In the genomic region with DNA sequence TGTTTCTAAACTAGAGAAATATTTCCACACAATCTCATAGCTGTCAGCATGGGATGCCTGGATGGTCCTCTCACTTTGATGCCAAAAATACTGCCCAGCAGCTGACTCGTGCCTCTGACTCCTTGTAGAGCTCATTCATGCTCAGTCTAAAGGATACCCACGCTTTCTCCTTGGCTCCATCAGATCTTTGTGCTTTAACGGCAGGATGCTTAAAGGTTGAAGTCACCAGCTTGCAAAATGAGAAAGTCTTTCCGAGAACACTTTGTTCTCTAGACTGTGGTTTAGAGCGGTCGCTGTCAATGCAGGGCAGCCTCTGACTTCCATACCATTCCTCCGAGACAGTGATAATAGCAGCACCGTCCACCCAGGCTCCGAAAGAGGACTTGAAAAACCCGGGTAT, we compare ENCODE assay signal across 18 mouse cellular contexts.
DNase-seq lines count a peak whose midpoint lies in the region; ATAC-seq and TF ChIP-seq lines count a peak whose summit lies in the region.
"Had no signal": no experiment of that assay in that cellular context is flagged by ENCODE, and none has a peak within 500 bp of the region (broad histone marks: within the 10 kb centered on the region; RNA-seq: fewer than 3 reads in every experiment).

No protein-coding gene starts in this region.

- DNase-seq in heart, postnatal 25 days (ENCODE audit: low spot score) = no peak
- DNase-seq in CH12.LX (ENCODE audit: extremely low read depth) = no peak
- peak; percentile 49 for DNase-seq in NIH3T3 (ENCODE audit: low read depth)
- DNase-seq in heart, postnatal 0 days (ENCODE audit: low spot score) = no peak
- DNase-seq in left cerebral cortex, postnatal 25 days (ENCODE audit: low spot score in 2 of 2) = no peak
- DNase-seq: adrenal gland, postnatal 25 days; cerebellum, adult 9-11 months; kidney, adult 2 months; kidney, postnatal 14 days; liver, embryonic 13.5 days; right cerebral cortex, postnatal 14 days; thymus, postnatal 25 days had no signal

- intact Hi-C loops in heart, postnatal 25 days (cut with DNase I) = no loop called here
- intact Hi-C loops in left cerebral cortex, postnatal 25 days (cut with DNase I) = no loop called here

- no peak for TF ChIP-seq CTCF in CH12.LX (conservative IDR thresholded peaks at IDR 0.05 in 1 of 2, IDR thresholded peaks at IDR 0.05 in 1 of 2; ENCODE audit: low read depth in 2 of 2, low read length in 2 of 2)
- no peak for TF ChIP-seq CTCF in heart, postnatal 0 days (IDR thresholded peaks at IDR 0.05; ENCODE audit: low read depth)

- no peak for ATAC-seq in heart, embryonic 11.5 days (replicated peaks; ENCODE audit: insufficient number of reproducible peaks, low FRiP score, low TSS enrichment)
- peak; percentile 30; the same call in 1 of the 2 replicates for ATAC-seq in heart, postnatal 0 days (ENCODE audit: insufficient read depth, low read depth)
- no peak for ATAC-seq in intestine, embryonic 16.5 days
- ATAC-seq: CD4-positive, CD25-positive, alpha-beta regulatory T cell, adult 4 months; forebrain, embryonic 14.5 days; hindbrain, postnatal 0 days had no signal

- H3K4me2 ChIP-seq in heart, embryonic 11.5 days = peak overlapping the region; percentile 7
- H3K4me2 ChIP-seq in CH12.LX (ENCODE audit: insufficient read depth, low read depth, poor library complexity, severe bottlenecking) = peak overlapping the region; percentile 4; the same call in 1 of the 2 replicates
- peak overlapping the region; percentile 35 for H3K4me2 ChIP-seq in heart, postnatal 0 days (ENCODE audit: low read depth, low read length)
- H3K4me2 ChIP-seq in intestine, embryonic 16.5 days (ENCODE audit: low read depth, low read length) = no peak overlapping the region
- H3K4me2 ChIP-seq: limb, embryonic 12.5 days; liver, embryonic 13.5 days had no signal

- no peak for TF ChIP-seq RAD21 in CH12.LX (IDR thresholded peaks at IDR 0.05; ENCODE audit: low read depth, low read length)

- 0 out of 2 replicates have a peak, but pooled peaks cover 4% of the 10 kb centered on the region for H3K36me3 ChIP-seq in heart, embryonic 11.5 days (ENCODE audit: control insufficient read depth, insufficient read depth, low read length)
- no peaks in the 10 kb centered on the region for H3K36me3 ChIP-seq in CH12.LX (replicated peaks in 1 of 2; ENCODE audit: control insufficient read depth in 1 of 2, insufficient read depth in 1 of 2, low read length in 1 of 2)
- peaks cover 5% of the 10 kb centered on the region; the same call in 1 of the 2 replicates for H3K36me3 ChIP-seq in heart, postnatal 0 days (replicated peaks; ENCODE audit: control insufficient read depth, insufficient read depth, low read length)
- H3K36me3 ChIP-seq in intestine, embryonic 16.5 days (ENCODE audit: control insufficient read depth, insufficient read depth, low read length) = peaks cover 2% of the 10 kb centered on the region; the same call in 1 of the 2 replicates
- H3K36me3 ChIP-seq: liver, embryonic 13.5 days had no signal

- dilution Hi-C loops in CH12.LX (cut with MboI; ENCODE audit: extremely low pct_ligation_motif_present, extremely low pct_unique_long_range_greater_than_20kb, low sequenced_read_pairs) = no loop called here

- peaks cover 49% of the 10 kb centered on the region for H3K4me1 ChIP-seq in heart, embryonic 11.5 days (ENCODE audit: control insufficient read depth, insufficient read depth, low read length)
- peaks cover 0 to 10% of the 10 kb centered on the region in 2 experiments; a peak in 2 of 4 replicates for H3K4me1 ChIP-seq in CH12.LX (ENCODE audit: control insufficient read depth in 1 of 2, insufficient read depth in 2 of 2)
- peaks cover 61% of the 10 kb centered on the region for H3K4me1 ChIP-seq in heart, postnatal 0 days (ENCODE audit: control insufficient read depth, insufficient read depth)
- H3K4me1 ChIP-seq in intestine, embryonic 16.5 days (ENCODE audit: control insufficient read depth, insufficient read depth, low read length) = peaks cover 26% of the 10 kb centered on the region
- H3K4me1 ChIP-seq: liver, embryonic 13.5 days had no signal

- 33% methylated on average over 10 of the region's 10 CpGs for WGBS in heart, embryonic 11.5 days (ENCODE audit: insufficient replicate concordance)
- 13% methylated on average over 10 of the region's 10 CpGs for WGBS in heart, postnatal 0 days
- WGBS in intestine, embryonic 16.5 days = 74% methylated on average over 10 of the region's 10 CpGs

- H3K9ac ChIP-seq in heart, embryonic 11.5 days (ENCODE audit: low read depth, low read length) = no peak overlapping the region
- H3K9ac ChIP-seq in CH12.LX (ENCODE audit: insufficient read depth, low read depth) = no peak overlapping the region
- H3K9ac ChIP-seq in heart, postnatal 0 days (replicated peaks; ENCODE audit: low read depth, low read length) = peak overlapping the region; percentile 22; the same call in 1 of the 2 replicates
- no peak overlapping the region for H3K9ac ChIP-seq in intestine, embryonic 16.5 days (ENCODE audit: low read depth, low read length)
- H3K9ac ChIP-seq: limb, embryonic 12.5 days; liver, embryonic 13.5 days had no signal

- H3K4me3 ChIP-seq in heart, embryonic 11.5 days (ENCODE audit: low read depth, low read length) = no peak overlapping the region
- H3K4me3 ChIP-seq in CH12.LX (replicated peaks in 1 of 3; ENCODE audit: low read depth in 2 of 3, low read length in 2 of 3, poor library complexity in 1 of 3) = no peak overlapping the region
- H3K4me3 ChIP-seq in heart, postnatal 0 days (ENCODE audit: low read depth, low read length) = no peak overlapping the region
- no peak overlapping the region for H3K4me3 ChIP-seq in intestine, embryonic 16.5 days (ENCODE audit: low read length)
- H3K4me3 ChIP-seq: limb, embryonic 12.5 days; liver, embryonic 13.5 days had no signal

- H3K79me2 ChIP-seq in CH12.LX (replicated peaks; ENCODE audit: control insufficient read depth, extremely low read depth, insufficient read depth, poor library complexity, severe bottlenecking) = no peaks in the 10 kb centered on the region

- no peaks in the 10 kb centered on the region for H3K27me3 ChIP-seq in heart, embryonic 11.5 days (ENCODE audit: control insufficient read depth, insufficient read depth, low read length)
- no peaks in the 10 kb centered on the region for H3K27me3 ChIP-seq in CH12.LX (replicated peaks)
- H3K27me3 ChIP-seq in heart, postnatal 0 days (ENCODE audit: control insufficient read depth, insufficient read depth, low read length) = no peaks in the 10 kb centered on the region
- no peaks in the 10 kb centered on the region for H3K27me3 ChIP-seq in intestine, embryonic 16.5 days (replicated peaks; ENCODE audit: control insufficient read depth, insufficient read depth, low read length)
- H3K27me3 ChIP-seq: limb, embryonic 12.5 days; liver, embryonic 13.5 days had no signal

- TF ChIP-seq EP300 in CH12.LX (IDR thresholded peaks at IDR 0.05; ENCODE audit: low read length) = no peak
- TF ChIP-seq EP300 in heart, postnatal 0 days (IDR thresholded peaks at IDR 0.05; ENCODE audit: low read depth) = no peak

- no peaks in the 10 kb centered on the region for H3K9me3 ChIP-seq in heart, embryonic 11.5 days (replicated peaks; ENCODE audit: control insufficient read depth, low read length)
- H3K9me3 ChIP-seq in CH12.LX (replicated peaks; ENCODE audit: low read length) = no peaks in the 10 kb centered on the region
- H3K9me3 ChIP-seq in heart, postnatal 0 days (replicated peaks; ENCODE audit: control insufficient read depth, low read length) = no peaks in the 10 kb centered on the region
- no peaks in the 10 kb centered on the region for H3K9me3 ChIP-seq in intestine, embryonic 16.5 days (ENCODE audit: control insufficient read depth, low read length)
- H3K9me3 ChIP-seq: limb, embryonic 12.5 days; liver, embryonic 13.5 days had no signal

- TF ChIP-seq POLR2A in CH12.LX (IDR thresholded peaks at IDR 0.05; ENCODE audit: low read depth, low read length) = no peak

- in situ Hi-C loops in CH12.LX (cut with MboI; ENCODE audit: low pct_ligation_motif_present, low pct_unique_long_range_greater_than_20kb, low sequenced_read_pairs) = loop anchor here (25.0 kb wide), 1 partner anchor 271 kb away; no protein-coding TSS in a partner anchor

- peak overlapping the region; percentile 51 for H3K27ac ChIP-seq in heart, embryonic 11.5 days (ENCODE audit: low read depth, low read length)
- H3K27ac ChIP-seq in CH12.LX (ENCODE audit: insufficient read depth, low read depth) = no peak overlapping the region
- H3K27ac ChIP-seq in heart, postnatal 0 days (ENCODE audit: low read depth) = peak overlapping the region; percentile 33
- H3K27ac ChIP-seq in intestine, embryonic 16.5 days (ENCODE audit: low read length) = no peak overlapping the region
- H3K27ac ChIP-seq: hindbrain, postnatal 0 days; limb, embryonic 12.5 days; liver, embryonic 13.5 days had no signal

TF ChIP-seq in CH12.LX, 34 proteins besides CTCF, POLR2A, EP300 and RAD21:
- TF ChIP-seq MAFK (IDR thresholded peaks at IDR 0.05; ENCODE audit: insufficient replicate concordance, low read length) (no peak), MXI1 (IDR thresholded peaks at IDR 0.05; ENCODE audit: low read depth, low read length) (no peak), IRF4 (IDR thresholded peaks at IDR 0.05; ENCODE audit: low read depth, low read length) (no peak), ELF1 (IDR thresholded peaks at IDR 0.05; ENCODE audit: low read depth, low read length) (no peak), CHD2 (IDR thresholded peaks at IDR 0.05; ENCODE audit: low read length) (no peak), ZMIZ1 (IDR thresholded peaks at IDR 0.05; ENCODE audit: low read depth, low read length) (no peak), TCF12 (IDR thresholded peaks at IDR 0.05; ENCODE audit: low read depth, low read length) (no peak), NRF1 (IDR thresholded peaks at IDR 0.05; ENCODE audit: low read depth, low read length) (no peak), TBP (conservative IDR thresholded peaks at IDR 0.05; ENCODE audit: low read depth, low read length) (no peak), GABPA (IDR thresholded peaks at IDR 0.05; ENCODE audit: insufficient replicate concordance, low read depth, low read length) (no peak), RCOR1 (conservative IDR thresholded peaks at IDR 0.05; ENCODE audit: low read depth, low read length) (no peak), KAT2A (IDR thresholded peaks at IDR 0.05; ENCODE audit: insufficient replicate concordance, low read length) (no peak), HCFC1 (IDR thresholded peaks at IDR 0.05; ENCODE audit: low read depth, low read length) (no peak)
TF ChIP-seq in CH12.LX: peak in this region for 0.

Comparison
In these comparisons a context has a peak if more than half of its experiments do, and no peak if none do; other contexts are left out.
1. H3K27ac ChIP-seq: peak in heart, embryonic 11.5 days (single experiment) and heart, postnatal 0 days (single experiment); none in CH12.LX (single experiment) and intestine, embryonic 16.5 days (single experiment).